Mouse (Mus musculus): ENCODE measurements around the gene Slc3a2. TPM values are rescaled to one million over a fixed set of nuclear protein-coding genes. Genes with fewer than 3 reads are reported as not detected.
"Not testable (repeated sequence)": the region's sequence is repeated elsewhere in the genome, so short reads cannot be mapped to it uniquely, and the experiment has no call there.

Slc3a2 gene
- polyA plus RNA-seq, 1 experiment: 165 TPM

- Histone ChIP-seq H3K4me3 (ENCODE audit: control insufficient read depth, insufficient read depth, low read length) (no peak overlapping the region), H3K36me3 (ENCODE audit: control insufficient read depth, insufficient read depth, low read length) (no peaks in the 10 kb centered on the region; the same call in 1 of the 2 replicates), H3K27ac (ENCODE audit: control insufficient read depth, insufficient read depth, low read length) (no peak overlapping the region), H3K27me3 (ENCODE audit: control insufficient read depth, insufficient read depth, low read length) (no peaks in the 10 kb centered on the region), H3K4me1 (replicated peaks; ENCODE audit: control insufficient read depth, insufficient read depth, low read length) (peaks cover 3% of the 10 kb centered on the region)
- WGBS: 70% methylated on average over 3 of the region's 3 CpGs
- DNase-seq: no peak
- no peak for TF ChIP-seq CTCF (IDR thresholded peaks at IDR 0.05; ENCODE audit: borderline replicate concordance, control insufficient read depth, extremely low read depth, insufficient read depth, low read length, poor library complexity)
- TF ChIP-seq POLR2A (IDR thresholded peaks at IDR 0.05; ENCODE audit: control insufficient read depth, extremely low read depth, insufficient read depth, low read length, poor library complexity): no peak
These were observed 11.2 kb upstream of the Slc3a2 start for GRCm38 (mm10) chr19:8734334-8734733.

GRCm38 (mm10) chr19:8728335-8729099 lies 5.3 kb upstream of the Slc3a2 start:
- WGBS: 74% methylated on average over 3 of the region's 3 CpGs
- not testable (repeated sequence) for H3K27ac ChIP-seq (ENCODE audit: control insufficient read depth, insufficient read depth, low read length); H3K27me3 ChIP-seq (ENCODE audit: control insufficient read depth, insufficient read depth, low read length); H3K4me3 ChIP-seq (ENCODE audit: control insufficient read depth, insufficient read depth, low read length); DNase-seq; H3K4me1 ChIP-seq (replicated peaks; ENCODE audit: control insufficient read depth, insufficient read depth, low read length)
- H3K36me3 ChIP-seq (ENCODE audit: control insufficient read depth, insufficient read depth, low read length): peaks cover 24% of the 10 kb centered on the region

GRCm38 (mm10) chr19:8727495-8728114 lies 4.4 kb upstream of the Slc3a2 start:
- TF ChIP-seq POLR2A (IDR thresholded peaks at IDR 0.05; ENCODE audit: control insufficient read depth, extremely low read depth, insufficient read depth, low read length, poor library complexity) (no peak), CTCF (IDR thresholded peaks at IDR 0.05; ENCODE audit: borderline replicate concordance, control insufficient read depth, extremely low read depth, insufficient read depth, low read length, poor library complexity) (no peak)
- WGBS: 60% methylated on average over 5 of the region's 5 CpGs
- Histone ChIP-seq H3K27ac (ENCODE audit: control insufficient read depth, insufficient read depth, low read length) (no peak overlapping the region), H3K27me3 (ENCODE audit: control insufficient read depth, insufficient read depth, low read length) (no peaks in the 10 kb centered on the region), H3K36me3 (ENCODE audit: control insufficient read depth, insufficient read depth, low read length) (peaks cover 24% of the 10 kb centered on the region), H3K4me3 (ENCODE audit: control insufficient read depth, insufficient read depth, low read length) (no peak overlapping the region), H3K4me1 (replicated peaks; ENCODE audit: control insufficient read depth, insufficient read depth, low read length) (no peaks in the 10 kb centered on the region)
- no peak for DNase-seq

GRCm38 (mm10) chr19:8726609-8727390 lies 3.6 kb upstream of the Slc3a2 start:
- Histone ChIP-seq H3K27ac (ENCODE audit: control insufficient read depth, insufficient read depth, low read length) (no peak overlapping the region), H3K36me3 (ENCODE audit: control insufficient read depth, insufficient read depth, low read length) (peaks cover 24% of the 10 kb centered on the region), H3K4me3 (ENCODE audit: control insufficient read depth, insufficient read depth, low read length) (no peak overlapping the region), H3K4me1 (replicated peaks; ENCODE audit: control insufficient read depth, insufficient read depth, low read length) (peaks cover 3% of the 10 kb centered on the region; the same call in 1 of the 2 replicates), H3K27me3 (ENCODE audit: control insufficient read depth, insufficient read depth, low read length) (no peaks in the 10 kb centered on the region)
- DNase-seq: no peak
- 87% methylated on average over 3 of the region's 3 CpGs for WGBS
- no peak for TF ChIP-seq POLR2A (IDR thresholded peaks at IDR 0.05; ENCODE audit: control insufficient read depth, extremely low read depth, insufficient read depth, low read length, poor library complexity)

GRCm38 (mm10) chr19:8725081-8725613 lies 2.0 kb upstream of the Slc3a2 start:
- TF ChIP-seq CTCF (IDR thresholded peaks at IDR 0.05; ENCODE audit: borderline replicate concordance, control insufficient read depth, extremely low read depth, insufficient read depth, low read length, poor library complexity) (no peak), POLR2A (IDR thresholded peaks at IDR 0.05; ENCODE audit: control insufficient read depth, extremely low read depth, insufficient read depth, low read length, poor library complexity) (no peak)
- no peak for DNase-seq
- Histone ChIP-seq H3K27me3 (ENCODE audit: control insufficient read depth, insufficient read depth, low read length) (no peaks in the 10 kb centered on the region), H3K27ac (ENCODE audit: control insufficient read depth, insufficient read depth, low read length) (no peak overlapping the region), H3K4me1 (replicated peaks; ENCODE audit: control insufficient read depth, insufficient read depth, low read length) (peaks cover 3% of the 10 kb centered on the region; the same call in 1 of the 2 replicates), H3K4me3 (ENCODE audit: control insufficient read depth, insufficient read depth, low read length) (no peak overlapping the region), H3K36me3 (ENCODE audit: control insufficient read depth, insufficient read depth, low read length) (peaks cover 24% of the 10 kb centered on the region)
- WGBS: 77% methylated on average over 4 of the region's 4 CpGs

- H3K27ac ChIP-seq (ENCODE audit: control insufficient read depth, insufficient read depth, low read length): no peak overlapping the region
- TF ChIP-seq POLR2A (IDR thresholded peaks at IDR 0.05; ENCODE audit: control insufficient read depth, extremely low read depth, insufficient read depth, low read length, poor library complexity) (no peak), CTCF (IDR thresholded peaks at IDR 0.05; ENCODE audit: borderline replicate concordance, control insufficient read depth, extremely low read depth, insufficient read depth, low read length, poor library complexity) (no peak)
- DNase-seq: no peak
- H3K4me1 ChIP-seq (replicated peaks; ENCODE audit: control insufficient read depth, insufficient read depth, low read length): peaks cover 3% of the 10 kb centered on the region; the same call in 1 of the 2 replicates
- no peak overlapping the region for H3K4me3 ChIP-seq (ENCODE audit: control insufficient read depth, insufficient read depth, low read length)
- WGBS: 5% methylated on average over 2 of the region's 2 CpGs
- H3K36me3 ChIP-seq (ENCODE audit: control insufficient read depth, insufficient read depth, low read length): peaks cover 24% of the 10 kb centered on the region
- H3K27me3 ChIP-seq (ENCODE audit: control insufficient read depth, insufficient read depth, low read length): no peaks in the 10 kb centered on the region
These were observed 1.2 kb upstream of the Slc3a2 start for GRCm38 (mm10) chr19:8724392-8724791.
